Mouse (Mus musculus) heart, embryonic 12.5 days (tissue): ENCODE measurements around the gene Rab7. TPM values are rescaled to one million over a fixed set of nuclear protein-coding genes. Genes with fewer than 3 reads are reported as not detected.

Source experiments
- ATAC-seq: fragments of 200-750 bp; cut with Nextera tagmentation; 2 replicates; pipeline ENCODE4 v1.8.0; 2017; ENCODE audit warnings: moderate TSS enrichment, moderate library complexity; ENCODE audit not compliant: insufficient number of reproducible peaks, low FRiP score
- H3K27ac ChIP-seq: fragments of 300-500 bp; sonication (generic); 2 replicates; pipeline ENCODE4 v1.5.1; 2016; ENCODE audit warnings: mild to moderate bottlenecking, moderate library complexity; ENCODE audit not compliant: poor library complexity, severe bottlenecking
- H3K27me3 ChIP-seq: fragments of 300-500 bp; sonication (generic); replicated peaks from 2 replicates; pipeline ENCODE4 v1.6.1; 2016; ENCODE audit warnings: mild to moderate bottlenecking, moderate library complexity
- H3K36me3 ChIP-seq: fragments of 300-500 bp; sonication (generic); 2 replicates; pipeline ENCODE4 v1.6.1; 2016; ENCODE audit warnings: mild to moderate bottlenecking, moderate library complexity
- H3K4me1 ChIP-seq: fragments of 300-500 bp; sonication (generic); replicated peaks from 2 replicates; pipeline ENCODE4 v1.6.1; 2016; ENCODE audit warnings: mild to moderate bottlenecking
- H3K4me2 ChIP-seq: fragments of 300-500 bp; sonication (generic); 2 replicates; pipeline ENCODE4 v1.6.1; 2016; ENCODE audit warnings: mild to moderate bottlenecking, moderate library complexity
- H3K4me3 ChIP-seq: fragments of 300-500 bp; sonication (generic); 2 replicates; pipeline ENCODE4 v1.5.1; 2016; ENCODE audit warnings: mild to moderate bottlenecking
- H3K9ac ChIP-seq: fragments of 300-500 bp; sonication (generic); 2 replicates; pipeline ENCODE4 v1.6.1; 2016; ENCODE audit warnings: mild to moderate bottlenecking, moderate library complexity
- H3K9me3 ChIP-seq: fragments of 300-500 bp; sonication (generic); replicated peaks from 2 replicates; pipeline ENCODE4 v1.6.1; 2016; ENCODE audit warnings: mild to moderate bottlenecking, moderate library complexity
- WGBS: fragments of 180-500 bp; shearing (Covaris S2); methylation state at CpG from one replicate; pipeline ENCODE4 v1.1.7; 2016; 5-methylcytosine and 5-hydroxymethylcytosine counted together
- polyA plus RNA-seq: library from polyadenylated mRNA; unstranded; fragments of >200 nt; fragmentation: Nextera tagmentation; extraction: Ambion mirVana; gene quantifications from 2 replicates; pipeline ENCODE4 v1.2.1, GENCODE M21; 2016

Gene Rab7
- 202 and 207 TPM in 2 replicates for polyA plus RNA-seq

GRCm38 (mm10) chr6:88044577-88045405, at the start of gene Rab7:
Gene Rab7 (minus strand): TSS chr6:88045270.
- H3K27me3 ChIP-seq = no peaks in the 10 kb centered on the region
- WGBS = under 1% methylated on average over 82 of the region's 82 CpGs

DNA sequence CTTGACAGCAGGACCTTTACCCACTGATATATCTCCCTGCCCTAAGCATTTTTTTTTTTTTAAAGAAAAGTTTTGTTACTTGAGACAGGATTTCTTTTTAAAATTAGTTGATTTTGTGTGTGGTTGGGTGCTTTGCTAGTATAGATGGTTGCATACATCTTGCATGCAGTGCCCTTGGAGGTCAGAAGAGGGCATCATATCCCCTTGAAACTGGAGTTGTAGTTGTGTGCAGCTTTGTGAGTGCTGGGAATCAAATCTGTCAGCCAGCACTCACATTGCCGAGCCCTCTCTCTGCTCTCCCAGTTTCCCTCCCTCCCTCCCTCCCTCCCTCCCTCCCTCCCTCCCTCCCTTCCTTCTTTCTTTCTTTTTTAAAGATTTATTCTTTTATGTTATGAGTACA, 43.9 kb upstream of the Rab7 start:
- Histone ChIP-seq H3K9me3 (no peaks in the 10 kb centered on the region), H3K9ac (no peak overlapping the region), H3K27me3 (no peaks in the 10 kb centered on the region), H3K4me3 (no peak overlapping the region), H3K36me3 (peaks cover 54% of the 10 kb centered on the region), H3K27ac (no peak overlapping the region), H3K4me1 (peaks cover 15% of the 10 kb centered on the region), H3K4me2 (no peak overlapping the region)
- WGBS = 87% methylated on average over 1 of the region's 1 CpGs
- no peak for ATAC-seq

More at GRCm38 (mm10) chr6:88044577-88045405, at the start of gene Rab7:
- H3K4me1 ChIP-seq = peaks cover 38% of the 10 kb centered on the region
- H3K36me3 ChIP-seq = no peaks in the 10 kb centered on the region
- H3K4me2 ChIP-seq = peak within 1 kb of the TSS; percentile 93
- no peaks in the 10 kb centered on the region for H3K9me3 ChIP-seq
- peak within 1 kb of the TSS; percentile 96 for H3K4me3 ChIP-seq
- peak within 1 kb of the TSS; percentile 98 for H3K9ac ChIP-seq
- peak; percentile 97 for ATAC-seq
- H3K27ac ChIP-seq = peak within 1 kb of the TSS; percentile 91

DNA sequence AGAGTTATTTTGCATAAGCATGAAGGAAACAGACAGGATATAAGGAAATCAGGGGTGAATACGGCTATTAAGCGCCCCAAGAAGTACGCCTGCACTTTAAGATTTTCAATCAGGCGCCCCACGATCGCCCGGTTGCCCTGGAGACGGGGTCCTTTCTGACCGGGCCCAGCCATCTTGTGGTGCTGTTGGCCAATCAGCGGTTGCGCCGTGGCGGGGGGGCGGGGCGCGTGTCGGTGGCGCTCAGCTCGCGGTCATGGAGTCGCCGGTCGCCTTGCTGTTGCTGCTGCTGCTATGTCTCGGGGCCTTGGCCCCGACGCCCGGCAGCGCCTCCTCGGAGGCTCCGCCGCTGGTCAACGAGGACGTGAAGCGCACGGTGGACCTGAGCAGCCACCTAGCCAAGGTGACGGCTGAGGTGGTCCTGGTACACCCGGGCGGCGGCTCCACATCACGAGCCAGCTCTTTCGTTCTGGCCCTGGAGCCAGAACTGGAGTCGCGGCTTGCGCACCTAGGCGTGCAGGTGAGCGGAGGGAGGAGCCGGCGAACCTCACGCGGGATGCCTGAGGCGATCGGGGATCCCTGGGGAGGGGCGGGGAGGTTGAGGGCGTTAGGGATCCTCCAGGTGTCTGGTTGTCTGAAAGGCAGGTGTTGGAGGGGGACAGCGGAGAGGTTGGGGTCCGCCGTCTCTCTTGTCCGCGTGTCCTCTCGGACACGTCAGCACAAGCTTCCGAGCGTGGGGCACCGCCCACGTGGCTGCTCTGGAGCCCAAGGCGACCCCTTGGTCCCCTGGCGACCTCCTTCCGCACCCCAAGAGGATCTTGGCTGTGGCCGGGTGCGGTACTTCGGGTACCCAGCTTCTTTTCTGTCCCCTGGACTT, 39.4 kb upstream of the Rab7 start, which contains the start of gene Rpn1:
Gene Rpn1, plus strand, starts transcription at position 205 of the 874 bp plus-strand sequence.
- peak within 1 kb of the TSS; percentile 74 for H3K4me3 ChIP-seq
- peak within 1 kb of the TSS; percentile 91 for H3K9ac ChIP-seq
- peaks cover 17% of the 10 kb centered on the region for H3K4me1 ChIP-seq
- H3K27ac ChIP-seq = peak within 1 kb of the TSS; percentile 56
- no peaks in the 10 kb centered on the region for H3K9me3 ChIP-seq
- peak; percentile 98 for ATAC-seq
- peak within 1 kb of the TSS; percentile 89 for H3K4me2 ChIP-seq
- peaks cover 12% of the 10 kb centered on the region for H3K36me3 ChIP-seq
- under 1% methylated on average over 70 of the region's 71 CpGs for WGBS
- peaks cover 12% of the 10 kb centered on the region; the same call in 1 of the 2 replicates for H3K27me3 ChIP-seq

DNA sequence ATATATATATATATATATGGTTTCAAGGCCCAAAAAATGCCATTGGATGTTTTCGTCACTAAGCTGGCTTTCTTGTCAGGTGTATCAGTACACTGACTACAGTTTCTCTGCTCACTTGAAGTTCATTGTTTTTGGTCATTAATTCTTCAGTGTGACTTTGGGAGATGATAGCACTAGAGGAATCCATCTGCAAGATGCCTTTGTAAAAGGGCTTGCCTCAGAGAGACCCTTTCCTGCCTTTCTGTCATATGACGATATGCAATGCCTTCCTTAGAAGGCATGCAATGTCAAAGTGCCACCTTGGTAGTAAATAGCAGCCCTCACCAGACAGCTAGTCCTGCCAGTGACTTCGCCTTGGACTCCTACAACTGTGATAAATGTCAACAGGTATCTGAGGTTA, 38.6 kb upstream of the Rab7 start:
- Histone ChIP-seq H3K27me3 (peaks cover 20% of the 10 kb centered on the region; the same call in 1 of the 2 replicates), H3K27ac (no peak overlapping the region), H3K36me3 (peaks cover 5% of the 10 kb centered on the region; the same call in 1 of the 2 replicates), H3K9ac (no peak overlapping the region), H3K4me2 (peak overlapping the region; percentile 41), H3K9me3 (no peaks in the 10 kb centered on the region), H3K4me3 (peak overlapping the region; percentile 74), H3K4me1 (peaks cover 17% of the 10 kb centered on the region)
- ATAC-seq = no peak
- WGBS = 69% methylated on average over 3 of the region's 3 CpGs

- Histone ChIP-seq H3K27me3 (peaks cover 21% of the 10 kb centered on the region; the same call in 1 of the 2 replicates), H3K9ac (no peak overlapping the region), H3K36me3 (no peaks in the 10 kb centered on the region), H3K4me3 (no peak overlapping the region), H3K4me2 (no peak overlapping the region), H3K4me1 (peaks cover 17% of the 10 kb centered on the region), H3K27ac (no peak overlapping the region), H3K9me3 (no peaks in the 10 kb centered on the region)
- ATAC-seq = no peak
- 83% methylated on average over 7 of the region's 7 CpGs for WGBS
These were observed 38.0 kb upstream of the Rab7 start for GRCm38 (mm10) chr6:88083095-88083494.

GRCm38 (mm10) chr6:88075960-88076517, 31.0 kb upstream of the Rab7 start:
- Histone ChIP-seq H3K4me3 (no peak overlapping the region), H3K4me1 (0 out of 2 replicates have a peak, but pooled peaks cover 2% of the 10 kb centered on the region), H3K27me3 (peaks cover 27% of the 10 kb centered on the region), H3K9ac (no peak overlapping the region), H3K9me3 (no peaks in the 10 kb centered on the region), H3K27ac (no peak overlapping the region), H3K36me3 (no peaks in the 10 kb centered on the region), H3K4me2 (no peak overlapping the region)
- no peak for ATAC-seq
- WGBS = 51% methylated on average over 1 of the region's 1 CpGs

GRCm38 (mm10) chr6:88074752-88075554, 29.9 kb upstream of the Rab7 start:
- Histone ChIP-seq H3K9ac (peak overlapping the region; percentile 52; the same call in 1 of the 2 replicates), H3K36me3 (no peaks in the 10 kb centered on the region), H3K9me3 (no peaks in the 10 kb centered on the region), H3K27ac (peak overlapping the region; percentile 63), H3K4me3 (peak overlapping the region; percentile 51), H3K4me1 (0 out of 2 replicates have a peak, but pooled peaks cover 3% of the 10 kb centered on the region), H3K27me3 (peaks cover 20% of the 10 kb centered on the region), H3K4me2 (peak overlapping the region; percentile 85)
- peak; percentile 98 for ATAC-seq
- WGBS = 5% methylated on average over 32 of the region's 32 CpGs

DNA sequence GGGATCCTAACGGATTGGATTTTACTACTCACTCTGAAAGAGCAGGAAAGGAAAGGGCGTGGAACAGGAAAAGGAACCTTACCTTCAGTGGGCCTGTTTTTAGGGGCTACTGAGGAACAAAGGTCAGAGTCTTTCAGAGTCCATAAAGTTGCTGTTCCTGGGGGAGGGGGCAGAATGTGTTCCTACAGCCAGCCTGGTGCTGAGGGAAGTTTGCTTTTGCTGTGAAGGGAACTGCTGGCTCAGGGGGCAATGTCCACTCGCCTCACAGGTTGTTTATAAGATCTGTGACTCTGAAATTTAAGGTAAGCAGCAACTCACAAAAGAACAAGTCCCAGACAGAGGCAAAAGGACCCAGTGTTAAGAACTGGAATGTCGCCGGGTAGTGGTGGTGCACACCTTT, 26.1 kb upstream of the Rab7 start:
- Histone ChIP-seq H3K9ac (no peak overlapping the region), H3K4me3 (no peak overlapping the region), H3K4me2 (no peak overlapping the region), H3K27me3 (0 out of 2 replicates have a peak, but pooled peaks cover 4% of the 10 kb centered on the region), H3K9me3 (no peaks in the 10 kb centered on the region), H3K4me1 (0 out of 2 replicates have a peak, but pooled peaks cover 3% of the 10 kb centered on the region), H3K36me3 (no peaks in the 10 kb centered on the region), H3K27ac (no peak overlapping the region)
- 70% methylated on average over 5 of the region's 5 CpGs for WGBS
- no peak for ATAC-seq

DNA sequence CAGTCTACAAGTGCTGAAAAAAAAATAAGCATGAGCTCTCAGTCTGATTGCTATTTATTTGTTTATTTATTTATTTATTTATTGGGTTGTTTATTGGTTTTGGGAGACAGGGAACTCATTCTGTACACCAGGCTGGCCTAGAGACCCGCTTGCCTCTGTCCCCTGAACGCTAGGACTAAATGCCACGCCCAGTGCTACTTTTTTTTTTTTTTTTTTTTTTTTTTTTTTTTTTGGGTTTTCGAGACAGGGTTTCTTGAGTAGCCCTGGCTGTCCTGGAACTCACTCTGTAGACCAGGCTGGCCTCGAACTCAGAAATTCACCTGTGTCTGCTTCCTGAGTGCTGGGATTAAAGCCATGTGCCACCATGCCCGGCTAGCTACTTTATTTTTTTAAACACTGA, 25.4 kb upstream of the Rab7 start:
- H3K27ac ChIP-seq = no peak overlapping the region
- no peak overlapping the region for H3K4me3 ChIP-seq
- no peaks in the 10 kb centered on the region for H3K36me3 ChIP-seq
- WGBS = 58% methylated on average over 6 of the region's 6 CpGs
- no peak overlapping the region for H3K4me2 ChIP-seq
- ATAC-seq = no peak
- 0 out of 2 replicates have a peak, but pooled peaks cover 4% of the 10 kb centered on the region for H3K27me3 ChIP-seq
- H3K9me3 ChIP-seq = no peaks in the 10 kb centered on the region
- H3K4me1 ChIP-seq = 0 out of 2 replicates have a peak, but pooled peaks cover 3% of the 10 kb centered on the region
- H3K9ac ChIP-seq = no peak overlapping the region

- 0 out of 2 replicates have a peak, but pooled peaks cover 3% of the 10 kb centered on the region for H3K4me1 ChIP-seq
- H3K4me2 ChIP-seq = no peak overlapping the region
- no peaks in the 10 kb centered on the region for H3K36me3 ChIP-seq
- H3K9me3 ChIP-seq = no peaks in the 10 kb centered on the region
- no peak for ATAC-seq
- H3K9ac ChIP-seq = no peak overlapping the region
- 0 out of 2 replicates have a peak, but pooled peaks cover 4% of the 10 kb centered on the region for H3K27me3 ChIP-seq
- WGBS = 77% methylated on average over 1 of the region's 1 CpGs
- no peak overlapping the region for H3K4me3 ChIP-seq
- no peak overlapping the region for H3K27ac ChIP-seq
These were observed 23.7 kb upstream of the Rab7 start for GRCm38 (mm10) chr6:88068739-88069138.
